Mouse (Mus musculus) right cerebral cortex, postnatal 25 days (tissue): ENCODE measurements around the gene Pla2g15.

Source experiments
- DNase-seq: peaks from one replicate; pipeline ENCODE4 v3.0.0; 2022

The Pla2g15 gene

GRCm38 (mm10) chr8:106149801-106150652 is at the start of gene Pla2g15:
TSS of gene Pla2g15 (plus strand) at chr8:106150399.
- DNase-seq: peak; percentile 93

- DNase-seq: no peak
Measured at GRCm38 (mm10) chr8:106102321-106102720, 47.9 kb upstream of the Pla2g15 start.

- DNase-seq: no peak
Measured at GRCm38 (mm10) chr8:106103888-106104287, 46.3 kb upstream of the Pla2g15 start.

- DNase-seq: no peak
Measured at GRCm38 (mm10) chr8:106106193-106106592, 44.0 kb upstream of the Pla2g15 start.

GRCm38 (mm10) chr8:106108080-106108479 is 42.1 kb upstream of the Pla2g15 start:
- DNase-seq: no peak

- DNase-seq: no peak
Measured at GRCm38 (mm10) chr8:106108729-106109128, 41.5 kb upstream of the Pla2g15 start.

GRCm38 (mm10) chr8:106112041-106112440 is 38.2 kb upstream of the Pla2g15 start:
- DNase-seq: no peak

GRCm38 (mm10) chr8:106112514-106112913 is 37.7 kb upstream of the Pla2g15 start:
- DNase-seq: no peak

GRCm38 (mm10) chr8:106115897-106116296 is 34.3 kb upstream of the Pla2g15 start:
- DNase-seq: no peak

- no peak for DNase-seq
Measured at GRCm38 (mm10) chr8:106123443-106123842, 26.8 kb upstream of the Pla2g15 start.

GRCm38 (mm10) chr8:106126055-106126454 is 24.1 kb upstream of the Pla2g15 start:
- no peak for DNase-seq

- no peak for DNase-seq
Measured at GRCm38 (mm10) chr8:106127054-106127453, 23.1 kb upstream of the Pla2g15 start.

- no peak for DNase-seq
Measured at GRCm38 (mm10) chr8:106127882-106128410, 22.3 kb upstream of the Pla2g15 start.

GRCm38 (mm10) chr8:106129232-106129930 is 20.8 kb upstream of the Pla2g15 start:
- DNase-seq: no peak

- DNase-seq: no peak
Measured at GRCm38 (mm10) chr8:106129997-106130396, 20.2 kb upstream of the Pla2g15 start.

- no peak for DNase-seq
Measured at GRCm38 (mm10) chr8:106130505-106130904, 19.7 kb upstream of the Pla2g15 start.

- DNase-seq: no peak
Measured at GRCm38 (mm10) chr8:106131021-106131420, 19.2 kb upstream of the Pla2g15 start.

GRCm38 (mm10) chr8:106131488-106132222 is 18.5 kb upstream of the Pla2g15 start:
- no peak for DNase-seq

GRCm38 (mm10) chr8:106132356-106132755 is 17.8 kb upstream of the Pla2g15 start:
- DNase-seq: no peak

GRCm38 (mm10) chr8:106133526-106133925 is 16.7 kb upstream of the Pla2g15 start:
- no peak for DNase-seq

- DNase-seq: no peak
Measured at GRCm38 (mm10) chr8:106133946-106134345, 16.3 kb upstream of the Pla2g15 start.

- no peak for DNase-seq
Measured at GRCm38 (mm10) chr8:106134751-106135571, 15.2 kb upstream of the Pla2g15 start.
